Mouse (Mus musculus): ENCODE data around the gene ccdc198. TPM values are rescaled to one million over a fixed set of nuclear protein-coding genes. Genes with fewer than 3 reads are reported as not detected.
"Not testable (repeated sequence)": the region's sequence is repeated elsewhere in the genome, so short reads cannot be mapped to it uniquely, and the experiment has no call there.

ccdc198 gene
- 0.28 TPM in 1 of 2 replicates, not detected in the other for polyA plus RNA-seq (2015; fragmentation: Nextera tagmentation; extraction: Ambion mirVana)

- H3K36me3 ChIP-seq = no peaks in the 10 kb centered on the region
- no peak within 1 kb of the TSS for H3K4me3 ChIP-seq
- H3K27ac ChIP-seq (replicated peaks) = no peak within 1 kb of the TSS
- H3K27me3 ChIP-seq = no peaks in the 10 kb centered on the region
- no peaks in the 10 kb centered on the region for H3K9me3 ChIP-seq
- H3K4me2 ChIP-seq = no peak within 1 kb of the TSS
- no peak within 1 kb of the TSS for H3K9ac ChIP-seq
- WGBS = 54% methylated on average over 5 of the region's 5 CpGs
- H3K4me1 ChIP-seq (replicated peaks) = no peaks in the 10 kb centered on the region
- ATAC-seq (ENCODE audit: low FRiP score, low read depth) = no peak
Measured at GRCm38 (mm10) chr14:49245126-49245714, at the start of gene ccdc198. Gene ccdc198 (minus strand): TSS chr14:49245474.

DNA sequence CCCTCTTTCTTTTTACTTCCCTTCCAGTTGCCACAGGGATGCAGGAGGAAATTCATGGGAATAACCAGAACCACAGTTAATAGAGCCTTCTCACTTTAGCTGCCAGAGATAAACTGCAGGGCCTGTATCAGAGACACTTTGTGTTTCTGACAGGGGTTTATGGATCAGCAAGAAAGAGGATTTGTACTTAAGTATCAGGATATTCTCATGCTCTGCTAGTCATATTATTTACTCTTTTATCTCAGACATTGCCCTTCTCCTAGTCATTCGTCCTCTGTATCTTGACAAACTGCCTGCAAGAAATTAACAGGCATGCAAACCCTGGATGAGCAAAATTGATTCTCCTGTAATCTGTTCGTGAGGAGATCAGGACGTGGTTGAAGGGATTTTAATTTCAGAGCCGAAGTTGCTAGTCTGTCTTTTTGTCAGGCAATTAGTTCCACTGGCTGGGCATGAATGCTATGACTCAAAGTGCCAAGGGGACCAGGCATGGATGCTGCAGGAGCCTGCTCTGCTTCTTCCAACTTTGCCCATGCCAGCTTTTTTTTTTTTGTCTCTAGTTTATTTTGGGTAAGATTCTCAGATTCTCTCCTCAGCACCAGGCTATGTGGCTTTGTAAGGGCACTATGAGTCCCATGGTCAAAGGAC lies 48.7 kb upstream of the ccdc198 start:
- Histone ChIP-seq H3K4me3 (no peak overlapping the region), H3K9me3 (no peaks in the 10 kb centered on the region), H3K27me3 (no peaks in the 10 kb centered on the region), H3K27ac (replicated peaks) (peak overlapping the region; percentile 61), H3K9ac (no peak overlapping the region), H3K36me3 (no peaks in the 10 kb centered on the region), H3K4me2 (no peak overlapping the region), H3K4me1 (replicated peaks) (peaks cover 15% of the 10 kb centered on the region)
- WGBS = 14% methylated on average over 4 of the region's 4 CpGs
- peak; percentile 92 for ATAC-seq (ENCODE audit: low FRiP score, low read depth)

GRCm38 (mm10) chr14:49290029-49290745 lies 44.9 kb upstream of the ccdc198 start:
- Histone ChIP-seq H3K36me3 (no peaks in the 10 kb centered on the region), H3K4me1 (replicated peaks) (peaks cover 15% of the 10 kb centered on the region), H3K4me3 (no peak overlapping the region), H3K27ac (replicated peaks) (no peak overlapping the region), H3K9me3 (no peaks in the 10 kb centered on the region), H3K4me2 (no peak overlapping the region), H3K27me3 (no peaks in the 10 kb centered on the region), H3K9ac (no peak overlapping the region)
- 89% methylated on average over 3 of the region's 3 CpGs for WGBS
- no peak for ATAC-seq (ENCODE audit: low FRiP score, low read depth)

DNA sequence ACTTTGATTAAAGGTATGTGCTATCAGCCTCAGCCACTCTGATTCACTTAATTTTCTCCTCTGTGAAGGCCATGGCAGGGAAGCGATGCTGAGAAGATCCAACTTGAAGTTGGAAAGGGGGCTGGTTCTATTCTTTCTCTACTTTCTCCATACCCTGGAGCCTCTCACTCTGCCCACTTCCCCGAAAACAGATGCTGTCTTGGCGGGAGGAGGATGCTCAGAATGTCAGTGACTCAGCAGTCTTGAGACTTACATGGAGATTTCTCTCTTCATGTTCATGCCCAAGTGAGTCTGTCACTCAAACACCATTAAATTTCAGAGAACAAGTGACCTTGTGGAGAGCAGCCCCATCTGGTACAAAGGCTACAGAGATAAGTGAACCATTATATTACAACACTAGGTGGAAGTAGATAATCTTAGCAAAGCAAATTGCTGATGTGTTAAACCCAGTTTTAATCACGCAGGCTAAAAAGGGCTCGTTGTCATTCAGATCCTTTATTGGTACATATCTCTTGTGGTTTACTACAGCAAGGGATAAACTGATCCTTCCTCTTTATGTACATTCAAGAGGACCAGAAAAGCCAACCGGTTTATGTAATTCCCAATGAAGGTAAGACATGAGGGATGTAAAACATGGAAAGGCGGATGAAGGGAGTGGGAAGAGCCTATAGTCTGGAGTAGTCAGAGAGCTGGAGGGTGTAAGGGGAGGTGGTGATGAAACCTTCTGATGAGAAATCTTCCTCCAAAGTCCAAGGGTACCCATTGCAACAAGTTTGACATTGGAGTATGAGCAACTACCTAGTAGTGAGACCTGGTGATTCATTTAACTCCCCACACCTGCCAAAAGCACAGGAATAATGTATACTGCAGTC lies 38.7 kb upstream of the ccdc198 start:
- WGBS = 81% methylated on average over 7 of the region's 7 CpGs
- ATAC-seq (ENCODE audit: low FRiP score, low read depth) = no peak
- Histone ChIP-seq H3K27ac (replicated peaks) (no peak overlapping the region), H3K4me3 (no peak overlapping the region), H3K9ac (no peak overlapping the region), H3K4me1 (replicated peaks) (no peaks in the 10 kb centered on the region), H3K9me3 (no peaks in the 10 kb centered on the region), H3K36me3 (no peaks in the 10 kb centered on the region), H3K4me2 (no peak overlapping the region), H3K27me3 (no peaks in the 10 kb centered on the region)

DNA sequence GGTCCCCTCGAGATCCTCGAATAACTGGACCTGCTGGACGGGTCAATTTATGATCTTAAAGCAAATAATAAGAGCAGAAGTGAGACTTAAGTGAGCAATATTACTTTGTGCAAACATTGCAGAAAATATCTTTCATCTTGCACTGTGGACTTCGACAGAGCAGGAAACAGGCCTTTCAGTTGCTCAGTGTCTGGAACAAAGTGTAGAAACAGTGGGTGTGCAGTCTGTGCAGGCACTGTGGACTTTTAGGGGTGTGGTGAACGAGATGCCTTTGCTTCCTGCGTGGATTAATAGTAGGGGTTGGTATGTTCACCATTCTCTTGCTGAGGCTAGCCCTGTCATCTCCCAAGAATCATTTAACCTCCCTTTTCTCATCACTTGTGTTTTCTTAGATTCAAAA lies 33.6 kb upstream of the ccdc198 start:
- no peaks in the 10 kb centered on the region for H3K9me3 ChIP-seq
- H3K36me3 ChIP-seq = no peaks in the 10 kb centered on the region
- no peaks in the 10 kb centered on the region for H3K27me3 ChIP-seq
- no peak overlapping the region for H3K4me2 ChIP-seq
- H3K9ac ChIP-seq = no peak overlapping the region
- no peak overlapping the region for H3K27ac ChIP-seq (replicated peaks)
- H3K4me1 ChIP-seq (replicated peaks) = no peaks in the 10 kb centered on the region
- WGBS = 85% methylated on average over 6 of the region's 6 CpGs
- H3K4me3 ChIP-seq = no peak overlapping the region
- ATAC-seq (ENCODE audit: low FRiP score, low read depth) = no peak

DNA sequence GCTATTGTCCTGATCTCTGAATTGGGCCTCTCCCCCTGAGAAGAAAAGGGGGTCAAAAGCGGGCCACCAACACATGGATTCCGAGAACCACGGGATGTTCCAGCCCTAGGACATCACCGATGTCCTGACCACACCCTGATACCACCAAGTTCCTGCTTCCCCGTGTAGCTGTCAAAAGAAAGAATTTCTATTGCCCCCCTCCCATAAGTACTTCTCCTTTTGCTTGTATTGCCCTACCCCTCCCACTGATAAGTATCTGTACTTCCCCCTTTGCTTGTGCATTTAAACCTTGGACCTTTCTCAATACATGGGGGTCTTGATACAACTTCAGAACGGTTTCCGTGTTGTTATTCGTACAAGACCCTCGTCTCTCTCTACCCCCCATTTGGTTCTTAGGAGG lies 33.2 kb upstream of the ccdc198 start:
- not testable (repeated sequence) for H3K4me2 ChIP-seq; H3K9me3 ChIP-seq; H3K36me3 ChIP-seq; H3K27me3 ChIP-seq; H3K4me1 ChIP-seq (replicated peaks); H3K4me3 ChIP-seq; H3K9ac ChIP-seq; H3K27ac ChIP-seq (replicated peaks); ATAC-seq (ENCODE audit: low FRiP score, low read depth)
- WGBS = 92% methylated on average over 9 of the region's 9 CpGs

DNA sequence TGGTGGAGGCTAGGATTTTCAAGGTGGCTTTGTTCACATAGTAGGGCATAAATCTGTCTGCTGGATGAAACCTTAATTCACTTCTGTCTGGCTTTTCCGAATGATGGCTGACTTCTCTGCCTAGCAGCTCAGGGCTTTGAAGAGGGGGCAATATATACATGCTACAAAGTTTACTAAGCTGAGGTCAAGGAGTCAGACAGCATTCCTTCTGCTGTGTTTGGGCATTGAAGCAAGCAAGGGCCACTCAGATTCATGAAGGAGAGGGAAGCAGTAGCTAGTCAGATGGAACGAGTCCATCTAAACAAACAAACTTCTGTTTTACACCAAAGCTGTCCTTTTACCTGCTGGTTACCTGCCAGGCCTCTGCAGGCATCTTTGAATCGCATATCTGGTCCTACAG lies 32.4 kb upstream of the ccdc198 start:
- no peak overlapping the region for H3K4me3 ChIP-seq
- no peak for ATAC-seq (ENCODE audit: low FRiP score, low read depth)
- 69% methylated on average over 3 of the region's 3 CpGs for WGBS
- no peaks in the 10 kb centered on the region for H3K9me3 ChIP-seq
- H3K4me1 ChIP-seq (replicated peaks) = no peaks in the 10 kb centered on the region
- no peaks in the 10 kb centered on the region for H3K27me3 ChIP-seq
- no peak overlapping the region for H3K27ac ChIP-seq (replicated peaks)
- H3K4me2 ChIP-seq = no peak overlapping the region
- H3K9ac ChIP-seq = no peak overlapping the region
- no peaks in the 10 kb centered on the region for H3K36me3 ChIP-seq

- 31% methylated on average over 2 of the region's 2 CpGs for WGBS
Measured at GRCm38 (mm10) chr14:49275376-49275775, 30.1 kb upstream of the ccdc198 start.

DNA sequence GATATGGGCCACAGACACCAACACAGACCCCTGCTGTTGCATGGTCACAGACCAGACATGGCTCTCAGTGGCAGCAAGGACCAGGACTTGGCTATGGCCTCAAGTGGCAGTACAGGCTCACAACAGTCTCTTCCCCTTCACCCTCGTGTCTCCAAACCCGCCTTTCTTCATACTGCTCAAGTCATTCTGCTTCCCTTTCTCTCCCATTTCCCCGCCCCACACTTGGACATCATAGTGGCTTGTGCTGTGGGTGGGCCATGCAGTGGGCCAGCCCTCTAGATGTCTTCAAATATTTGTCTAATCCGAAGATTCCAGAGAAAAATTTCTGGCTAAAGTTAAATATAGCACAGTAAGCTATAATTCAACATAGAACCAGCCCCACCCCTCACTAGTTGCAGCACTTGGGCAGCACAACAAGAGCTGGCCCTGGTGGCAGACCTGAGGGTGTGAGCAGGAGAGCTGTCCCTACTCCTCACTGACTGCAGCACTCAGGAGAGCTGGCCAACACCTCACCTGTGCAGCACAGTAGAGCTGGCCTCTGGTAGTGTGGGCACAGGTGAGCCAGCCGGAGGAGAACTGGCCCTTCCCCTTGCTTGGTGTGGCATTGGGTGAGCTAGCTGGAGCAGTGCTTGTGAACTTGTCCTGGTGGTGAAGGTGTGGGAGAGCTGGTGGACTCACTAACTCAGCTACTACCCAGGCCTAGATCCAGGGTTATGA lies 20.2 kb upstream of the ccdc198 start:
- Histone ChIP-seq H3K27ac (replicated peaks) (no peak overlapping the region), H3K4me2 (no peak overlapping the region), H3K27me3 (no peaks in the 10 kb centered on the region), H3K36me3 (no peaks in the 10 kb centered on the region), H3K9ac (no peak overlapping the region), H3K9me3 (no peaks in the 10 kb centered on the region), H3K4me1 (replicated peaks) (no peaks in the 10 kb centered on the region), H3K4me3 (no peak overlapping the region)
- no peak for ATAC-seq (ENCODE audit: low FRiP score, low read depth)
- 88% methylated on average over 5 of the region's 5 CpGs for WGBS

More at GRCm38 (mm10) chr14:49275376-49275775, 30.1 kb upstream of the ccdc198 start:
- no peaks in the 10 kb centered on the region for H3K27me3 ChIP-seq
- H3K4me3 ChIP-seq = no peak overlapping the region
- no peak overlapping the region for H3K4me2 ChIP-seq
- no peak overlapping the region for H3K27ac ChIP-seq (replicated peaks)
- H3K9ac ChIP-seq = no peak overlapping the region
- H3K4me1 ChIP-seq (replicated peaks) = no peaks in the 10 kb centered on the region
- no peaks in the 10 kb centered on the region for H3K9me3 ChIP-seq
- ATAC-seq (ENCODE audit: low FRiP score, low read depth) = no peak
- no peaks in the 10 kb centered on the region for H3K36me3 ChIP-seq

DNA sequence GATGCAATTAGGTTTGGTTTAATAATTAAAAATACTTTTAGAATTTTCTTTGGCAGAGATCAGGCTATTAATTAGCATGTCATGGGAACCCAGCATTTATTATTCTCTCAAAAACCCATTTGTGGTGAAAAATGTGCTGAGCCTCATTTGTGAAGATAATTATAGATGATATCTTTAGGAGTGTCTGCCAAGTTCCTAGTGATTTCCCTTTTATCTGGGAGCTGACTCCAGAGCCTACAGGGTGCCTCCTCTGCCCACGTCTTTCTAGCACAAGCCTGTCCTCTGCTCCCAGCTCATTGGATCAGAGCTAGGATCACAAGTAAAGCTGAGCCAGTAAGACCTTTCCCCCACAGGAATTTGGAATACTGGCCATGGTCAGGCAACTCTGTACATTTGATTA lies 3.8 kb downstream of the ccdc198 start:
- H3K36me3 ChIP-seq = no peaks in the 10 kb centered on the region
- H3K9ac ChIP-seq = no peak overlapping the region
- H3K4me1 ChIP-seq (replicated peaks) = no peaks in the 10 kb centered on the region
- H3K27ac ChIP-seq (replicated peaks) = no peak overlapping the region
- no peaks in the 10 kb centered on the region for H3K9me3 ChIP-seq
- WGBS = 15% methylated on average over 1 of the region's 1 CpGs
- no peaks in the 10 kb centered on the region for H3K27me3 ChIP-seq
- no peak overlapping the region for H3K4me2 ChIP-seq
- ATAC-seq (ENCODE audit: low FRiP score, low read depth) = no peak
- H3K4me3 ChIP-seq = no peak overlapping the region

- ATAC-seq (ENCODE audit: low FRiP score, low read depth) = peak; percentile 95
- no peaks in the 10 kb centered on the region for H3K4me1 ChIP-seq (replicated peaks)
Measured at GRCm38 (mm10) chr14:49238206-49238605, 7.1 kb downstream of the ccdc198 start.

More at GRCm38 (mm10) chr14:49238206-49238605, 7.1 kb downstream of the ccdc198 start:
- Histone ChIP-seq H3K4me3 (no peak overlapping the region), H3K9ac (no peak overlapping the region), H3K4me2 (no peak overlapping the region), H3K27ac (replicated peaks) (no peak overlapping the region), H3K9me3 (no peaks in the 10 kb centered on the region), H3K27me3 (no peaks in the 10 kb centered on the region), H3K36me3 (no peaks in the 10 kb centered on the region)
- WGBS = 32% methylated on average over 11 of the region's 11 CpGs
